Mouse (Mus musculus) kidney, embryonic 14.5 days (tissue): ENCODE data around the gene Arhgap15. TPM values are rescaled to one million over a fixed set of nuclear protein-coding genes. Genes with fewer than 3 reads are reported as not detected.

Experiments
- ATAC-seq: fragments of 200-750 bp; cut with Nextera tagmentation; 2 replicates; pipeline ENCODE4 v1.8.0; 2017; ENCODE audit warnings: moderate number of reproducible peaks, mild to moderate bottlenecking, moderate TSS enrichment, moderate library complexity; ENCODE audit not compliant: low FRiP score, low TSS enrichment
- H3K27ac ChIP-seq: fragments of 300-500 bp; sonication (generic); 2 replicates; pipeline ENCODE4 v1.5.1; 2014; ENCODE audit warnings: low read depth, mild to moderate bottlenecking, low read length, moderate library complexity, mixed read lengths
- H3K27me3 ChIP-seq: fragments of 300-500 bp; sonication (generic); 2 replicates; pipeline ENCODE4 v1.6.1; 2014; ENCODE audit warnings: mild to moderate bottlenecking, low read length; ENCODE audit not compliant: control insufficient read depth, insufficient read depth
- H3K36me3 ChIP-seq: fragments of 300-500 bp; sonication (generic); 2 replicates; pipeline ENCODE4 v1.6.1; 2014; ENCODE audit warnings: low read length, mixed read lengths; ENCODE audit not compliant: control insufficient read depth, insufficient read depth
- H3K4me1 ChIP-seq: fragments of 300-500 bp; sonication (generic); 2 replicates; pipeline ENCODE4 v1.6.1; 2014; ENCODE audit warnings: low read length, mixed read lengths; ENCODE audit not compliant: control insufficient read depth, insufficient read depth
- H3K4me2 ChIP-seq: fragments of 300-500 bp; sonication (generic); replicated peaks from 2 replicates; pipeline ENCODE4 v1.6.1; 2014; ENCODE audit warnings: low read depth, mild to moderate bottlenecking, low read length
- H3K4me3 ChIP-seq: fragments of 300-500 bp; sonication (generic); 2 replicates; pipeline ENCODE4 v1.5.1; 2014; ENCODE audit warnings: mild to moderate bottlenecking, low read length
- H3K9ac ChIP-seq: fragments of 300-500 bp; sonication (generic); 2 replicates; pipeline ENCODE4 v1.6.1; 2014; ENCODE audit warnings: low read depth, mild to moderate bottlenecking, low read length, moderate library complexity
- H3K9me3 ChIP-seq: fragments of 300-500 bp; sonication (generic); 2 replicates; pipeline ENCODE4 v1.6.1; 2016; ENCODE audit warnings: low read length; ENCODE audit not compliant: control insufficient read depth
- WGBS: fragments of 180-500 bp; shearing (Covaris S2); extraction: QIAGEN DNeasy Blood & Tissue Kit; methylation state at CpG from one replicate; pipeline ENCODE4 v1.1.7; 2014; 5-methylcytosine and 5-hydroxymethylcytosine counted together
- polyA plus RNA-seq: library from polyadenylated mRNA; unstranded; fragments of >200 nt; fragmentation: Nextera tagmentation; extraction: Ambion mirVana; gene quantifications from 2 replicates; pipeline ENCODE4 v1.2.1, GENCODE M21; 2014

Arhgap15 gene
- polyA plus RNA-seq, 1 experiment from 2014 or later, result 1.0 TPM

- Histone ChIP-seq H3K36me3 (no peaks in the 10 kb centered on the region), H3K4me1 (peaks cover 5% of the 10 kb centered on the region; the same call in 1 of the 2 replicates), H3K27me3 (no peaks in the 10 kb centered on the region), H3K4me3 (no peak overlapping the region), H3K9ac (no peak overlapping the region), H3K9me3 (no peaks in the 10 kb centered on the region), H3K27ac (no peak overlapping the region), H3K4me2 (no peak overlapping the region)
- 58% methylated on average over 2 of the region's 2 CpGs for WGBS
- no peak for ATAC-seq
Observed at GRCm38 (mm10) chr2:44221686-44222085, 473.1 kb downstream of the Arhgap15 start.

GRCm38 (mm10) chr2:44222176-44222753 lies 473.6 kb downstream of the Arhgap15 start:
- Histone ChIP-seq H3K27me3 (no peaks in the 10 kb centered on the region), H3K9ac (no peak overlapping the region), H3K27ac (peak overlapping the region; percentile 32; the same call in 1 of the 2 replicates), H3K4me2 (no peak overlapping the region), H3K9me3 (no peaks in the 10 kb centered on the region), H3K36me3 (no peaks in the 10 kb centered on the region), H3K4me3 (no peak overlapping the region), H3K4me1 (peaks cover 5% of the 10 kb centered on the region; the same call in 1 of the 2 replicates)
- WGBS, result 14% methylated on average over 6 of the region's 6 CpGs
- no peak for ATAC-seq

- no peaks in the 10 kb centered on the region for H3K27me3 ChIP-seq
- H3K9me3 ChIP-seq, result no peaks in the 10 kb centered on the region
- ATAC-seq, result no peak
- no peaks in the 10 kb centered on the region for H3K4me1 ChIP-seq
- H3K9ac ChIP-seq, result no peak overlapping the region
- WGBS, result 78% methylated on average over 1 of the region's 1 CpGs
- H3K36me3 ChIP-seq, result no peaks in the 10 kb centered on the region
- no peak overlapping the region for H3K4me3 ChIP-seq
- H3K27ac ChIP-seq, result no peak overlapping the region
- no peak overlapping the region for H3K4me2 ChIP-seq
Observed at GRCm38 (mm10) chr2:44234856-44235255, 486.2 kb downstream of the Arhgap15 start.

- Histone ChIP-seq H3K9ac (no peak overlapping the region), H3K4me2 (no peak overlapping the region), H3K4me1 (no peaks in the 10 kb centered on the region), H3K36me3 (no peaks in the 10 kb centered on the region), H3K27ac (no peak overlapping the region), H3K9me3 (no peaks in the 10 kb centered on the region), H3K27me3 (no peaks in the 10 kb centered on the region), H3K4me3 (no peak overlapping the region)
- ATAC-seq, result no peak
- WGBS, result 68% methylated on average over 7 of the region's 7 CpGs
Observed at GRCm38 (mm10) chr2:44241657-44242454, 493.2 kb downstream of the Arhgap15 start.

- Histone ChIP-seq H3K4me1 (no peaks in the 10 kb centered on the region), H3K36me3 (no peaks in the 10 kb centered on the region), H3K27me3 (no peaks in the 10 kb centered on the region), H3K9ac (no peak overlapping the region), H3K4me3 (no peak overlapping the region), H3K27ac (no peak overlapping the region), H3K9me3 (no peaks in the 10 kb centered on the region), H3K4me2 (no peak overlapping the region)
- no peak for ATAC-seq
- 79% methylated on average over 15 of the region's 15 CpGs for WGBS
Observed at GRCm38 (mm10) chr2:44242628-44243255, 494.1 kb downstream of the Arhgap15 start.

GRCm38 (mm10) chr2:44255343-44255742 lies 506.7 kb downstream of the Arhgap15 start:
- WGBS, result 50% methylated on average over 4 of the region's 4 CpGs

GRCm38 (mm10) chr2:44257946-44258345 lies 509.3 kb downstream of the Arhgap15 start:
- Histone ChIP-seq H3K9ac (no peak overlapping the region), H3K27ac (no peak overlapping the region), H3K9me3 (no peaks in the 10 kb centered on the region), H3K4me3 (no peak overlapping the region), H3K4me1 (no peaks in the 10 kb centered on the region), H3K36me3 (no peaks in the 10 kb centered on the region), H3K4me2 (no peak overlapping the region), H3K27me3 (no peaks in the 10 kb centered on the region)
- 88% methylated on average over 2 of the region's 2 CpGs for WGBS
- no peak for ATAC-seq

More at GRCm38 (mm10) chr2:44255343-44255742, 506.7 kb downstream of the Arhgap15 start:
- peak; percentile 35; the same call in 1 of the 2 replicates for ATAC-seq
- no peak overlapping the region for H3K9ac ChIP-seq
- H3K27ac ChIP-seq, result no peak overlapping the region
- H3K4me3 ChIP-seq, result no peak overlapping the region
- H3K36me3 ChIP-seq, result no peaks in the 10 kb centered on the region
- no peaks in the 10 kb centered on the region for H3K27me3 ChIP-seq
- no peak overlapping the region for H3K4me2 ChIP-seq
- no peaks in the 10 kb centered on the region for H3K4me1 ChIP-seq
- no peaks in the 10 kb centered on the region for H3K9me3 ChIP-seq

GRCm38 (mm10) chr2:44271455-44272346 lies 523.1 kb downstream of the Arhgap15 start:
- peaks cover 3% of the 10 kb centered on the region; the same call in 1 of the 2 replicates for H3K4me1 ChIP-seq
- H3K27ac ChIP-seq, result no peak overlapping the region
- H3K36me3 ChIP-seq, result no peaks in the 10 kb centered on the region
- ATAC-seq, result no peak
- H3K9me3 ChIP-seq, result no peaks in the 10 kb centered on the region
- no peak overlapping the region for H3K4me3 ChIP-seq
- H3K4me2 ChIP-seq, result no peak overlapping the region
- H3K27me3 ChIP-seq, result no peaks in the 10 kb centered on the region
- no peak overlapping the region for H3K9ac ChIP-seq
- WGBS, result 52% methylated on average over 17 of the region's 17 CpGs
